Comparison of ENCODE assay signal across 20 mouse cellular contexts in genomic region chr8:15393936-15394721, GRCm38 (mm10).
DNase-seq lines count a peak whose midpoint lies in the region; ATAC-seq and TF ChIP-seq lines count a peak whose summit lies in the region.
"Had no signal": no experiment of that assay in that cellular context is flagged by ENCODE, and none has a peak within 500 bp of the region (broad histone marks: within the 10 kb centered on the region; RNA-seq: fewer than 3 reads in every experiment).

No protein-coding gene starts in this region.

- no peak overlapping the region for H3K4me2 ChIP-seq in forebrain, embryonic 11.5 days (ENCODE audit: low read depth, low read length, severe bottlenecking)
- no peak overlapping the region for H3K4me2 ChIP-seq in midbrain, embryonic 13.5 days (replicated peaks)
- H3K4me2 ChIP-seq in midbrain, embryonic 11.5 days: no peak overlapping the region
- no peak overlapping the region for H3K4me2 ChIP-seq in forebrain, postnatal 0 days (ENCODE audit: low read depth)
- H3K4me2 ChIP-seq: embryonic facial prominence, embryonic 15.5 days; heart, embryonic 13.5 days; hindbrain, embryonic 12.5 days had no signal

- DNase-seq in forebrain, embryonic 11.5 days (ENCODE audit: low spot score): no peak
- DNase-seq in forebrain, embryonic 10.5 days (ENCODE audit: extremely low spot score, low spot score): no peak
- no peak for DNase-seq in midbrain, embryonic 11.5 days (ENCODE audit: low spot score, missing footprints)
- DNase-seq in forebrain, postnatal 0 days: peak; percentile 43
- no peak for DNase-seq in spleen, adult 18-20 months
- DNase-seq in layer of hippocampus, postnatal 10 days (ENCODE audit: low spot score in 2 of 2): no peak
- DNase-seq: B cell, adult 2 months; cerebellum, adult 11 months; cerebellum, adult 8-10 months; cerebellum, postnatal 14 days; gastrocnemius, postnatal 36 days; heart, postnatal 36 days had no signal

- no peaks in the 10 kb centered on the region for H3K27me3 ChIP-seq in forebrain, embryonic 11.5 days (ENCODE audit: control insufficient read depth, insufficient read depth, low read length)
- peaks cover 3% of the 10 kb centered on the region; the same call in 1 of the 2 replicates for H3K27me3 ChIP-seq in forebrain, embryonic 10.5 days (ENCODE audit: poor library complexity, severe bottlenecking)
- no peaks in the 10 kb centered on the region for H3K27me3 ChIP-seq in midbrain, embryonic 13.5 days
- H3K27me3 ChIP-seq in midbrain, embryonic 11.5 days (ENCODE audit: control insufficient read depth, insufficient read depth, low read length): no peaks in the 10 kb centered on the region
- no peaks in the 10 kb centered on the region for H3K27me3 ChIP-seq in forebrain, postnatal 0 days (ENCODE audit: insufficient read depth, low read length)
- H3K27me3 ChIP-seq: embryonic facial prominence, embryonic 15.5 days; heart, embryonic 13.5 days; hindbrain, embryonic 12.5 days had no signal

- H3K36me3 ChIP-seq in forebrain, embryonic 11.5 days (ENCODE audit: control insufficient read depth, insufficient read depth, low read length): no peaks in the 10 kb centered on the region
- H3K36me3 ChIP-seq in forebrain, embryonic 10.5 days (replicated peaks): no peaks in the 10 kb centered on the region
- H3K36me3 ChIP-seq in midbrain, embryonic 13.5 days: no peaks in the 10 kb centered on the region
- H3K36me3 ChIP-seq in midbrain, embryonic 11.5 days (ENCODE audit: control insufficient read depth, insufficient read depth, low read length): no peaks in the 10 kb centered on the region
- H3K36me3 ChIP-seq in forebrain, postnatal 0 days (ENCODE audit: insufficient read depth): no peaks in the 10 kb centered on the region
- H3K36me3 ChIP-seq: embryonic facial prominence, embryonic 15.5 days; G1E; heart, embryonic 13.5 days; hindbrain, embryonic 12.5 days had no signal

- H3K27ac ChIP-seq in forebrain, embryonic 11.5 days (ENCODE audit: low read depth, low read length): no peak overlapping the region
- no peak overlapping the region for H3K27ac ChIP-seq in forebrain, embryonic 10.5 days
- H3K27ac ChIP-seq in midbrain, embryonic 13.5 days: no peak overlapping the region
- no peak overlapping the region for H3K27ac ChIP-seq in midbrain, embryonic 11.5 days (ENCODE audit: low read depth, low read length)
- H3K27ac ChIP-seq in forebrain, postnatal 0 days (ENCODE audit: low read depth, low read length): no peak overlapping the region
- H3K27ac ChIP-seq: embryonic facial prominence, embryonic 15.5 days; heart, embryonic 13.5 days; hindbrain, embryonic 12.5 days; hindbrain, postnatal 0 days had no signal

- WGBS in forebrain, embryonic 11.5 days: 64% methylated on average over 5 of the region's 5 CpGs
- WGBS in forebrain, embryonic 10.5 days: 75% methylated on average over 5 of the region's 5 CpGs
- WGBS in midbrain, embryonic 13.5 days: 32% methylated on average over 5 of the region's 5 CpGs
- 62% methylated on average over 5 of the region's 5 CpGs for WGBS in midbrain, embryonic 11.5 days
- 21% methylated on average over 5 of the region's 5 CpGs for WGBS in forebrain, postnatal 0 days

- no peaks in the 10 kb centered on the region; the same call in 1 of the 2 replicates for H3K4me1 ChIP-seq in forebrain, embryonic 11.5 days (replicated peaks; ENCODE audit: control insufficient read depth, insufficient read depth, low read length)
- H3K4me1 ChIP-seq in forebrain, embryonic 10.5 days: peaks cover 12% of the 10 kb centered on the region
- H3K4me1 ChIP-seq in midbrain, embryonic 13.5 days (replicated peaks): peaks cover 17% of the 10 kb centered on the region
- H3K4me1 ChIP-seq in midbrain, embryonic 11.5 days (ENCODE audit: control insufficient read depth, insufficient read depth, low read length): 0 out of 2 replicates have a peak, but pooled peaks cover 2% of the 10 kb centered on the region
- no peaks in the 10 kb centered on the region for H3K4me1 ChIP-seq in forebrain, postnatal 0 days (ENCODE audit: insufficient read depth)
- H3K4me1 ChIP-seq: embryonic facial prominence, embryonic 15.5 days; heart, embryonic 13.5 days had no signal

- TF ChIP-seq CTCF in forebrain, postnatal 0 days (IDR thresholded peaks at IDR 0.05; ENCODE audit: low read depth): no peak

- H3K4me3 ChIP-seq in forebrain, embryonic 11.5 days (ENCODE audit: low read depth, low read length): no peak overlapping the region
- H3K4me3 ChIP-seq in forebrain, embryonic 10.5 days: no peak overlapping the region
- no peak overlapping the region for H3K4me3 ChIP-seq in midbrain, embryonic 13.5 days (replicated peaks)
- H3K4me3 ChIP-seq in midbrain, embryonic 11.5 days (ENCODE audit: low read depth, low read length): no peak overlapping the region
- no peak overlapping the region for H3K4me3 ChIP-seq in forebrain, postnatal 0 days (ENCODE audit: low read depth, low read length)
- H3K4me3 ChIP-seq: embryonic facial prominence, embryonic 15.5 days; erythroblast, embryonic 14.5 days; heart, embryonic 13.5 days; hindbrain, embryonic 12.5 days had no signal

- no peak overlapping the region for H3K9ac ChIP-seq in forebrain, embryonic 11.5 days (ENCODE audit: low read length)
- no peak overlapping the region for H3K9ac ChIP-seq in midbrain, embryonic 13.5 days (replicated peaks)
- H3K9ac ChIP-seq in midbrain, embryonic 11.5 days (ENCODE audit: low read length): no peak overlapping the region
- H3K9ac ChIP-seq in forebrain, postnatal 0 days: no peak overlapping the region
- H3K9ac ChIP-seq: embryonic facial prominence, embryonic 15.5 days; heart, embryonic 13.5 days; hindbrain, embryonic 12.5 days had no signal

- ATAC-seq in forebrain, embryonic 11.5 days (replicated peaks; ENCODE audit: low FRiP score): 0 out of 2 replicates have a peak, but pooled peaks have one; percentile 27
- ATAC-seq in midbrain, embryonic 13.5 days: peak; percentile 62
- ATAC-seq in midbrain, embryonic 11.5 days (ENCODE audit: low FRiP score): no peak; the same call in 1 of the 2 replicates
- peak; percentile 82 for ATAC-seq in forebrain, postnatal 0 days
- ATAC-seq: CD4-positive, CD25-positive, alpha-beta regulatory T cell, adult 4 months; hindbrain, postnatal 0 days had no signal

- H3K9me3 ChIP-seq in forebrain, embryonic 11.5 days (ENCODE audit: control insufficient read depth, low read length): no peaks in the 10 kb centered on the region
- no peaks in the 10 kb centered on the region for H3K9me3 ChIP-seq in forebrain, embryonic 10.5 days
- H3K9me3 ChIP-seq in midbrain, embryonic 13.5 days: no peaks in the 10 kb centered on the region
- H3K9me3 ChIP-seq in midbrain, embryonic 11.5 days (ENCODE audit: control insufficient read depth, low read length): no peaks in the 10 kb centered on the region
- H3K9me3 ChIP-seq in forebrain, postnatal 0 days (ENCODE audit: low read length): no peaks in the 10 kb centered on the region
- H3K9me3 ChIP-seq: embryonic facial prominence, embryonic 15.5 days; heart, embryonic 13.5 days; hindbrain, embryonic 12.5 days had no signal
